19 mouse cellular contexts compared by ENCODE assay signal in genomic region chr2:94512027-94512426, GRCm38 (mm10).
DNase-seq lines count a peak whose midpoint lies in the region; ATAC-seq and TF ChIP-seq lines count a peak whose summit lies in the region.
"Had no signal": no experiment of that assay in that cellular context is flagged by ENCODE, and none has a peak within 500 bp of the region (broad histone marks: within the 10 kb centered on the region; RNA-seq: fewer than 3 reads in every experiment).

No protein-coding gene starts in this region.

- no peak overlapping the region for H3K4me2 ChIP-seq in midbrain, postnatal 0 days (ENCODE audit: low read depth, low read length, poor library complexity, severe bottlenecking)
- H3K4me2 ChIP-seq in midbrain, embryonic 11.5 days, result no peak overlapping the region
- H3K4me2 ChIP-seq: embryonic facial prominence, embryonic 12.5 days; heart, embryonic 15.5 days; hindbrain, embryonic 13.5 days; intestine, embryonic 15.5 days; liver, embryonic 11.5 days; lung, embryonic 15.5 days; midbrain, embryonic 13.5 days; neural tube, embryonic 15.5 days had no signal

- no peak overlapping the region for H3K9ac ChIP-seq in midbrain, postnatal 0 days (replicated peaks; ENCODE audit: low read length, poor library complexity, severe bottlenecking)
- H3K9ac ChIP-seq in midbrain, embryonic 11.5 days (ENCODE audit: low read length), result no peak overlapping the region
- H3K9ac ChIP-seq: embryonic facial prominence, embryonic 12.5 days; heart, embryonic 15.5 days; hindbrain, embryonic 13.5 days; intestine, embryonic 15.5 days; lung, embryonic 15.5 days; midbrain, embryonic 13.5 days; neural tube, embryonic 15.5 days had no signal

- intact Hi-C loops in left cerebral cortex, postnatal 10 days (cut with DNase I), result no loop called here

- no peak for TF ChIP-seq CTCF in midbrain, postnatal 0 days (IDR thresholded peaks at IDR 0.05)

- no peaks in the 10 kb centered on the region for H3K27me3 ChIP-seq in midbrain, postnatal 0 days (ENCODE audit: insufficient read depth, low read length)
- no peaks in the 10 kb centered on the region for H3K27me3 ChIP-seq in midbrain, embryonic 11.5 days (ENCODE audit: control insufficient read depth, insufficient read depth, low read length)
- H3K27me3 ChIP-seq: embryonic facial prominence, embryonic 12.5 days; heart, embryonic 15.5 days; intestine, embryonic 15.5 days; lung, embryonic 15.5 days; midbrain, embryonic 13.5 days; neural tube, embryonic 15.5 days had no signal

- no peak overlapping the region for H3K27ac ChIP-seq in midbrain, postnatal 0 days (ENCODE audit: low read depth, low read length)
- no peak overlapping the region for H3K27ac ChIP-seq in midbrain, embryonic 11.5 days (ENCODE audit: low read depth, low read length)
- H3K27ac ChIP-seq: embryonic facial prominence, embryonic 12.5 days; heart, adult 2 months; heart, embryonic 15.5 days; hindbrain, embryonic 13.5 days; intestine, embryonic 15.5 days; limb, embryonic 10.5 days; lung, embryonic 15.5 days; midbrain, embryonic 13.5 days; neural tube, embryonic 15.5 days had no signal

- H3K4me3 ChIP-seq in midbrain, postnatal 0 days (ENCODE audit: low read depth, low read length), result no peak overlapping the region
- H3K4me3 ChIP-seq in midbrain, embryonic 11.5 days (ENCODE audit: low read depth, low read length), result no peak overlapping the region
- H3K4me3 ChIP-seq: embryonic facial prominence, embryonic 12.5 days; heart, adult 2 months; heart, embryonic 15.5 days; hindbrain, embryonic 13.5 days; intestine, embryonic 15.5 days; limb, embryonic 10.5 days; lung, embryonic 15.5 days; midbrain, embryonic 13.5 days; myocyte; neural tube, embryonic 15.5 days had no signal

- H3K4me1 ChIP-seq in midbrain, postnatal 0 days (ENCODE audit: insufficient read depth, low read length), result no peaks in the 10 kb centered on the region
- H3K4me1 ChIP-seq in midbrain, embryonic 11.5 days (ENCODE audit: control insufficient read depth, insufficient read depth, low read length), result no peaks in the 10 kb centered on the region
- H3K4me1 ChIP-seq: embryonic facial prominence, embryonic 12.5 days; heart, embryonic 15.5 days; hindbrain, embryonic 13.5 days; intestine, embryonic 15.5 days; limb, embryonic 10.5 days; lung, embryonic 15.5 days; midbrain, embryonic 13.5 days; neural tube, embryonic 15.5 days had no signal

- 63% methylated on average over 3 of the region's 3 CpGs for WGBS in midbrain, postnatal 0 days
- WGBS in midbrain, embryonic 11.5 days, result 71% methylated on average over 3 of the region's 3 CpGs

- no peaks in the 10 kb centered on the region for H3K36me3 ChIP-seq in midbrain, postnatal 0 days (ENCODE audit: insufficient read depth, low read length)
- no peaks in the 10 kb centered on the region for H3K36me3 ChIP-seq in midbrain, embryonic 11.5 days (ENCODE audit: control insufficient read depth, insufficient read depth, low read length)
- H3K36me3 ChIP-seq: embryonic facial prominence, embryonic 12.5 days; heart, embryonic 15.5 days; hindbrain, embryonic 13.5 days; intestine, embryonic 15.5 days; limb, embryonic 10.5 days; lung, embryonic 15.5 days; midbrain, embryonic 13.5 days; neural tube, embryonic 15.5 days had no signal

- no peak for ATAC-seq in midbrain, postnatal 0 days (ENCODE audit: low FRiP score)
- no peak for ATAC-seq in midbrain, embryonic 11.5 days (ENCODE audit: low FRiP score)
- ATAC-seq: intestine, embryonic 15.5 days; midbrain, embryonic 13.5 days had no signal

- peak; percentile 6 to 37 for DNase-seq in frontal cortex, postnatal 36 days (ENCODE audit: low spot score in 2 of 2)
- DNase-seq in frontal cortex, postnatal 14 days (ENCODE audit: low spot score in 2 of 2), result no peak
- peak; percentile 30 for DNase-seq in midbrain, postnatal 0 days (ENCODE audit: low spot score)
- no peak for DNase-seq in midbrain, embryonic 11.5 days (ENCODE audit: low spot score, missing footprints)
- DNase-seq in left cerebral cortex, postnatal 10 days (ENCODE audit: extremely low spot score in 1 of 2, low spot score in 2 of 2), result peak; percentile 27 to 32
- DNase-seq in right cerebral cortex, postnatal 14 days, result peak; percentile 37
- no peak for DNase-seq in adrenal gland, postnatal 4 days (ENCODE audit: low spot score in 2 of 2)
- DNase-seq: heart, adult 2 months; thymus, postnatal 25 days had no signal

- H3K9me3 ChIP-seq in midbrain, postnatal 0 days (ENCODE audit: low read length), result no peaks in the 10 kb centered on the region
- H3K9me3 ChIP-seq in midbrain, embryonic 11.5 days (ENCODE audit: control insufficient read depth, low read length), result no peaks in the 10 kb centered on the region
- H3K9me3 ChIP-seq: embryonic facial prominence, embryonic 12.5 days; heart, embryonic 15.5 days; hindbrain, embryonic 13.5 days; intestine, embryonic 15.5 days; limb, embryonic 10.5 days; lung, embryonic 15.5 days; midbrain, embryonic 13.5 days; neural tube, embryonic 15.5 days had no signal

Comparison
In these comparisons a context has a peak if more than half of its experiments do, and no peak if none do; other contexts are left out.
1. DNase-seq: peak in frontal cortex, postnatal 36 days (2 of 2), midbrain, postnatal 0 days (single experiment), left cerebral cortex, postnatal 10 days (2 of 2) and right cerebral cortex, postnatal 14 days (single experiment); none in frontal cortex, postnatal 14 days (0 of 2), midbrain, embryonic 11.5 days (single experiment) and adrenal gland, postnatal 4 days (0 of 2).